1 mouse cellular context compared by ENCODE assay signal in the genomic region with DNA sequence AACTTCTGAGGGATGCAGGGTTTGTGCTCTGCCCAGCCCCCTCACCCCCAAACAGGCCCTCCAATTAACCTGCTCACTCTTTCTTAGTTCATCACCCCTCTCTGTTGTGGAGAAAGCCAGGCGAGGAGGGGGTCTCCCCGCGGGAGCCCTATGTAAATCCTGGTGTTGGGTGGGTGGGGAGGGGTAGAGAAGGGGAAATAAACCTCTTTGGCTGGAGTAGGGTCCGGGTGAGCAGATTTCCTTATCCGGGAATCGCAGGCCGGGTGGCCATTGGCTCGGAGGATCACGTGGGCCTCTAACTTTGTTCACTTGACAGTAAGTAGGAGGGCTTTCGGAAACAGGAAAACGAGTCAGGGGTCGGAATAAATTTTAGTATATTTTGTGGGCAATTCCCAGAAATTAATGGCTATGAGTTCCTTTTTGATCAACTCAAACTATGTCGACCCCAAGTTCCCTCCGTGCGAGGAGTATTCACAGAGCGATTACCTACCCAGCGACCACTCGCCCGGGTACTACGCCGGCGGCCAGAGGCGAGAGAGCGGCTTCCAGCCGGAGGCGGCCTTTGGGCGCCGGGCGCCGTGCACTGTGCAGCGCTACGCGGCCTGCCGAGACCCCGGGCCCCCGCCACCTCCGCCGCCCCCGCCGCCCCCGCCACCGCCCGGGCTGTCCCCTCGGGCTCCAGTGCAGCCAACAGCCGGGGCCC.
TF ChIP-seq lines count a peak whose summit lies in the region.

No protein-coding gene starts in this region.

TF ChIP-seq in CH12.LX, 34 proteins besides CTCF, POLR2A, EP300 and RAD21 (continued from another document):
- no peak for TF ChIP-seq JUN (IDR thresholded peaks at IDR 0.05; ENCODE audit: insufficient read depth, low read depth, low read length)
- TF ChIP-seq ETS1 (conservative IDR thresholded peaks at IDR 0.05; ENCODE audit: low read depth, low read length), result 0 out of 2 replicates have a peak, but pooled peaks have one; percentile 6
- peak; percentile 92 for TF ChIP-seq UBTF (IDR thresholded peaks at IDR 0.05; ENCODE audit: low read depth, low read length)
- TF ChIP-seq NRF1 (IDR thresholded peaks at IDR 0.05; ENCODE audit: low read depth, low read length), result no peak
- TF ChIP-seq ZNF384 (IDR thresholded peaks at IDR 0.05; ENCODE audit: low read depth, low read length), result no peak
- TF ChIP-seq NELFE (IDR thresholded peaks at IDR 0.05; ENCODE audit: low read depth, low read length), result peak; percentile 81
- peak; percentile 83 for TF ChIP-seq TBP (conservative IDR thresholded peaks at IDR 0.05; ENCODE audit: low read depth, low read length)
- TF ChIP-seq KAT2A (IDR thresholded peaks at IDR 0.05; ENCODE audit: insufficient replicate concordance, low read length), result no peak
- TF ChIP-seq ZMIZ1 (IDR thresholded peaks at IDR 0.05; ENCODE audit: low read depth, low read length), result 0 out of 2 replicates have a peak, but pooled peaks have one; percentile 43
- TF ChIP-seq TCF12 (IDR thresholded peaks at IDR 0.05; ENCODE audit: low read depth, low read length), result 0 out of 2 replicates have a peak, but pooled peaks have one; percentile 45
- TF ChIP-seq IRF4 (IDR thresholded peaks at IDR 0.05; ENCODE audit: low read depth, low read length), result 0 out of 2 replicates have a peak, but pooled peaks have one; percentile 8
